Mouse (Mus musculus): ENCODE data around the gene Dmwd.

GRCm38 (mm10) chr7:19065896-19066295, 10.1 kb upstream of the Dmwd start:
- no peak for TF ChIP-seq CTCF (IDR thresholded peaks at IDR 0.05; ENCODE audit: extremely low read depth, insufficient read depth, low read length)
- no peak for TF ChIP-seq POLR2A (IDR thresholded peaks at IDR 0.05; ENCODE audit: extremely low read depth, insufficient read depth, low read length)

Measured in cortical plate, adult 2 months (tissue).